Mouse (Mus musculus): ENCODE measurements around the gene Pip5k1b. TPM values are rescaled to one million over a fixed set of nuclear protein-coding genes. Genes with fewer than 3 reads are reported as not detected.

The Pip5k1b gene
- polyA plus RNA-seq, 1 experiment, result 3.1 TPM

- Histone ChIP-seq H3K27me3 (ENCODE audit: control insufficient read depth, insufficient read depth, low read length) (no peaks in the 10 kb centered on the region), H3K4me1 (ENCODE audit: control insufficient read depth, insufficient read depth, insufficient read length) (no peaks in the 10 kb centered on the region), H3K27ac (ENCODE audit: insufficient read depth, low read length) (no peak overlapping the region), H3K36me3 (ENCODE audit: control insufficient read depth, insufficient read depth, low read length) (no peaks in the 10 kb centered on the region), H3K4me3 (ENCODE audit: extremely low read depth, insufficient read depth, insufficient read length) (no peak overlapping the region)
- WGBS, result 91% methylated on average over 3 of the region's 3 CpGs
- no peak for TF ChIP-seq POLR2A (IDR thresholded peaks at IDR 0.05; ENCODE audit: low read depth, low read length)
- DNase-seq (ENCODE audit: low read depth in 1 of 2, low spot score in 2 of 2), result no peak
Measured at GRCm38 (mm10) chr19:24468616-24469015, 87.1 kb downstream of the Pip5k1b start.

GRCm38 (mm10) chr19:24463011-24463410 lies 92.7 kb downstream of the Pip5k1b start:
- DNase-seq (ENCODE audit: low read depth in 1 of 2, low spot score in 2 of 2), result no peak
- no peak overlapping the region for H3K27ac ChIP-seq (ENCODE audit: insufficient read depth, low read length)
- no peaks in the 10 kb centered on the region for H3K27me3 ChIP-seq (ENCODE audit: control insufficient read depth, insufficient read depth, low read length)
- H3K4me1 ChIP-seq (ENCODE audit: control insufficient read depth, insufficient read depth, insufficient read length), result no peaks in the 10 kb centered on the region
- WGBS, result 71% methylated on average over 3 of the region's 3 CpGs
- no peak overlapping the region for H3K4me3 ChIP-seq (ENCODE audit: extremely low read depth, insufficient read depth, insufficient read length)
- TF ChIP-seq CTCF (IDR thresholded peaks at IDR 0.05; ENCODE audit: extremely low read depth, insufficient read depth, insufficient read length, insufficient replicate concordance), result no peak
- no peak for TF ChIP-seq POLR2A (IDR thresholded peaks at IDR 0.05; ENCODE audit: low read depth, low read length)
- H3K36me3 ChIP-seq (ENCODE audit: control insufficient read depth, insufficient read depth, low read length), result no peaks in the 10 kb centered on the region

DNA sequence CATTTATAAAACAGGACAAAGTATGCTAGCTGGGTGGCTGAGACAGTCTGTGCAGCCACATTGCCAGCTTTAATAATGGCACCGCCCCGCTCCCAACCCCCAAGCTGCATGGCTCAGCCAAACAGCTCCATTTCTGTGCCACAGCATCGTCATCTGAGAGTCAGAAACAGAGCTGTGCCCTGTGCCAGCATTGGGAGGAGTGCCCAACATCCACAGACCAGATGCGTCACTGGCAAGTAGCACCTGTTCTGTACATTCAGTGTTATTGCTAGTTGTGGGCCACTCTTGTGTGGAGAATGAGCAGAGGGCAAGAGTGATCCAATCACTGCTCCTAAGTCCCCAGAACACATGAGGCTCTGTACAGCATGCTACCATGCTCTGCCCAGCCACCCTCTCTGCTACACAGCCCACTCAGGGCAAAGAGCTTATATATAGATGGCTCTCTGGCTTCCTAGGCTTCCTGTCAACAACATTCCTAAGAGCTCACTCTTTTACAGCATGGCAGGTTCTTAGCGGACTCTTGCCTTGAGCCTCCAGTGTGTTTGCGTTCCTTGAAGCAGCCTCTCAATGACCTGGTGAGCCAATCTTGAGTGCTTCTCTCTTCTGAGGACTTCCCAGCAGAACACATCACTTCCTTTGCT lies 99.0 kb downstream of the Pip5k1b start:
- Histone ChIP-seq H3K36me3 (ENCODE audit: control insufficient read depth, insufficient read depth, low read length) (no peaks in the 10 kb centered on the region), H3K27me3 (ENCODE audit: control insufficient read depth, insufficient read depth, low read length) (no peaks in the 10 kb centered on the region), H3K27ac (ENCODE audit: insufficient read depth, low read length) (no peak overlapping the region), H3K4me3 (ENCODE audit: extremely low read depth, insufficient read depth, insufficient read length) (no peak overlapping the region), H3K4me1 (ENCODE audit: control insufficient read depth, insufficient read depth, insufficient read length) (no peaks in the 10 kb centered on the region)
- no peak for DNase-seq (ENCODE audit: low read depth in 1 of 2, low spot score in 2 of 2)
- TF ChIP-seq POLR2A (IDR thresholded peaks at IDR 0.05; ENCODE audit: low read depth, low read length) (no peak), CTCF (IDR thresholded peaks at IDR 0.05; ENCODE audit: extremely low read depth, insufficient read depth, insufficient read length, insufficient replicate concordance) (no peak)
- 95% methylated on average over 6 of the region's 6 CpGs for WGBS

- 89% methylated on average over 6 of the region's 6 CpGs for WGBS
- H3K4me3 ChIP-seq (ENCODE audit: extremely low read depth, insufficient read depth, insufficient read length), result no peak overlapping the region
- H3K4me1 ChIP-seq (ENCODE audit: control insufficient read depth, insufficient read depth, insufficient read length), result no peaks in the 10 kb centered on the region
- H3K27me3 ChIP-seq (ENCODE audit: control insufficient read depth, insufficient read depth, low read length), result no peaks in the 10 kb centered on the region
- TF ChIP-seq CTCF (IDR thresholded peaks at IDR 0.05; ENCODE audit: extremely low read depth, insufficient read depth, insufficient read length, insufficient replicate concordance) (no peak), POLR2A (IDR thresholded peaks at IDR 0.05; ENCODE audit: low read depth, low read length) (no peak)
- no peak for DNase-seq (ENCODE audit: low read depth in 1 of 2, low spot score in 2 of 2)
- H3K27ac ChIP-seq (ENCODE audit: insufficient read depth, low read length), result no peak overlapping the region
- no peaks in the 10 kb centered on the region for H3K36me3 ChIP-seq (ENCODE audit: control insufficient read depth, insufficient read depth, low read length)
Measured at GRCm38 (mm10) chr19:24455249-24455960, 100.3 kb downstream of the Pip5k1b start.

- WGBS, result 86% methylated on average over 2 of the region's 2 CpGs
- TF ChIP-seq POLR2A (IDR thresholded peaks at IDR 0.05; ENCODE audit: low read depth, low read length), result no peak
- no peak for TF ChIP-seq CTCF (IDR thresholded peaks at IDR 0.05; ENCODE audit: extremely low read depth, insufficient read depth, insufficient read length, insufficient replicate concordance)
- no peak for DNase-seq (ENCODE audit: low read depth in 1 of 2, low spot score in 2 of 2)
- Histone ChIP-seq H3K27me3 (ENCODE audit: control insufficient read depth, insufficient read depth, low read length) (no peaks in the 10 kb centered on the region), H3K27ac (ENCODE audit: insufficient read depth, low read length) (no peak overlapping the region), H3K4me1 (ENCODE audit: control insufficient read depth, insufficient read depth, insufficient read length) (no peaks in the 10 kb centered on the region), H3K36me3 (ENCODE audit: control insufficient read depth, insufficient read depth, low read length) (no peaks in the 10 kb centered on the region), H3K4me3 (ENCODE audit: extremely low read depth, insufficient read depth, insufficient read length) (no peak overlapping the region)
Measured at GRCm38 (mm10) chr19:24454451-24454850, 101.2 kb downstream of the Pip5k1b start.

DNA sequence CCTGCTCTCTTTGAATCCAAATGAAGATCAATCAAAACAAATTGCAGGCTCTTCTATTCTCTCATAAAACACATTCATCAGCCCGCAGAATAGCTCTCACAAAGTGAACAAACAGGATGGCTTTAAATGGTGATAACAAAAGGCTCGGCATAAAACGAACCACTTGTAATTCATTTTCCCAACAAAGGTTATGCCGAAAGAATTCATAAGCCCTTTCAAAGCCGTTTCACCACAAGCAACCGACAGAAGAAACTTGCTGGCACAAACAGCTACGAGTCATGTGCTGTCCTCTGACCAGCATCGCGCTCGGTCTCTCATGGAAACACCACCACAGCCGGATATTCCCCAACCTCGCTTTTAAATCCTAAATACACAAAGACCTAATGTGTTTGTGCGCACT lies 102.3 kb downstream of the Pip5k1b start:
- H3K27me3 ChIP-seq (ENCODE audit: control insufficient read depth, insufficient read depth, low read length), result no peaks in the 10 kb centered on the region
- TF ChIP-seq POLR2A (IDR thresholded peaks at IDR 0.05; ENCODE audit: low read depth, low read length) (no peak), CTCF (IDR thresholded peaks at IDR 0.05; ENCODE audit: extremely low read depth, insufficient read depth, insufficient read length, insufficient replicate concordance) (no peak)
- no peaks in the 10 kb centered on the region for H3K36me3 ChIP-seq (ENCODE audit: control insufficient read depth, insufficient read depth, low read length)
- WGBS, result 93% methylated on average over 13 of the region's 13 CpGs
- H3K4me1 ChIP-seq (ENCODE audit: control insufficient read depth, insufficient read depth, insufficient read length), result no peaks in the 10 kb centered on the region
- H3K4me3 ChIP-seq (ENCODE audit: extremely low read depth, insufficient read depth, insufficient read length), result no peak overlapping the region
- no peak for DNase-seq (ENCODE audit: low read depth in 1 of 2, low spot score in 2 of 2)
- H3K27ac ChIP-seq (ENCODE audit: insufficient read depth, low read length), result no peak overlapping the region

GRCm38 (mm10) chr19:24452441-24452898 lies 103.2 kb downstream of the Pip5k1b start:
- no peak overlapping the region for H3K4me3 ChIP-seq (ENCODE audit: extremely low read depth, insufficient read depth, insufficient read length)
- H3K36me3 ChIP-seq (ENCODE audit: control insufficient read depth, insufficient read depth, low read length), result no peaks in the 10 kb centered on the region
- WGBS, result 54% methylated on average over 3 of the region's 3 CpGs
- H3K4me1 ChIP-seq (ENCODE audit: control insufficient read depth, insufficient read depth, insufficient read length), result no peaks in the 10 kb centered on the region
- no peaks in the 10 kb centered on the region for H3K27me3 ChIP-seq (ENCODE audit: control insufficient read depth, insufficient read depth, low read length)
- no peak overlapping the region for H3K27ac ChIP-seq (ENCODE audit: insufficient read depth, low read length)
- TF ChIP-seq CTCF (IDR thresholded peaks at IDR 0.05; ENCODE audit: extremely low read depth, insufficient read depth, insufficient read length, insufficient replicate concordance) (no peak), POLR2A (IDR thresholded peaks at IDR 0.05; ENCODE audit: low read depth, low read length) (no peak)
- DNase-seq (ENCODE audit: low read depth in 1 of 2, low spot score in 2 of 2), result no peak

Measured in spleen, adult 2 months (tissue).